Mouse (Mus musculus): ENCODE data around the gene Arl16. TPM values are rescaled to one million over a fixed set of nuclear protein-coding genes. Genes with fewer than 3 reads are reported as not detected.

Arl16 gene
- total and polyA plus RNA-seq, 2 experiments from 2014 or later: 25.1 to 48.3 TPM

- ATAC-seq (ENCODE audit: insufficient read depth, low read depth) (peak; percentile 92), DNase-seq (ENCODE audit: low spot score) (peak; percentile 93)
- no peak for TF ChIP-seq CTCF (IDR thresholded peaks at IDR 0.05; ENCODE audit: low read depth)
- TF ChIP-seq EP300 (IDR thresholded peaks at IDR 0.05; ENCODE audit: low read depth): no peak
- Histone ChIP-seq H3K9ac (replicated peaks; ENCODE audit: low read depth, low read length) (peak within 1 kb of the TSS; percentile 73), H3K27ac (ENCODE audit: low read depth) (peak within 1 kb of the TSS; percentile 88), H3K4me3 (ENCODE audit: low read depth, low read length) (peak within 1 kb of the TSS; percentile 81), H3K27me3 (ENCODE audit: control insufficient read depth, insufficient read depth, low read length) (no peaks in the 10 kb centered on the region), H3K4me1 (ENCODE audit: control insufficient read depth, insufficient read depth) (peaks cover 7% of the 10 kb centered on the region), H3K36me3 (replicated peaks; ENCODE audit: control insufficient read depth, insufficient read depth, low read length) (peaks cover 22% of the 10 kb centered on the region), H3K9me3 (replicated peaks; ENCODE audit: control insufficient read depth, low read length) (no peaks in the 10 kb centered on the region), H3K4me2 (ENCODE audit: low read depth, low read length) (peak within 1 kb of the TSS; percentile 97)
- 4% methylated on average over 62 of the region's 62 CpGs for WGBS
Observed at GRCm38 (mm10) chr11:120457772-120458751, 9.3 kb downstream of the Arl16 start, which contains the start of the genes Oxld1 and Ccdc137. TSS of gene Oxld1 (minus strand) at chr11:120458068. TSS of gene Ccdc137 (plus strand) at chr11:120458115.

GRCm38 (mm10) chr11:120457370-120457769, 10.0 kb downstream of the Arl16 start:
- Histone ChIP-seq H3K4me3 (ENCODE audit: low read depth, low read length) (peak overlapping the region; percentile 81), H3K9ac (replicated peaks; ENCODE audit: low read depth, low read length) (peak overlapping the region; percentile 73), H3K27ac (ENCODE audit: low read depth) (peak overlapping the region; percentile 88), H3K27me3 (ENCODE audit: control insufficient read depth, insufficient read depth, low read length) (no peaks in the 10 kb centered on the region), H3K4me2 (ENCODE audit: low read depth, low read length) (peak overlapping the region; percentile 97), H3K9me3 (replicated peaks; ENCODE audit: control insufficient read depth, low read length) (no peaks in the 10 kb centered on the region), H3K4me1 (ENCODE audit: control insufficient read depth, insufficient read depth) (peaks cover 7% of the 10 kb centered on the region), H3K36me3 (replicated peaks; ENCODE audit: control insufficient read depth, insufficient read depth, low read length) (peaks cover 17% of the 10 kb centered on the region)
- DNase-seq (ENCODE audit: low spot score) (peak; percentile 37), ATAC-seq (ENCODE audit: insufficient read depth, low read depth) (0 out of 2 replicates have a peak, but pooled peaks have one; percentile 7)
- 14% methylated on average over 14 of the region's 14 CpGs for WGBS
- TF ChIP-seq CTCF (IDR thresholded peaks at IDR 0.05; ENCODE audit: low read depth) (no peak), EP300 (IDR thresholded peaks at IDR 0.05; ENCODE audit: low read depth) (no peak)

GRCm38 (mm10) chr11:120455413-120455812, 12.0 kb downstream of the Arl16 start:
- TF ChIP-seq EP300 (IDR thresholded peaks at IDR 0.05; ENCODE audit: low read depth): no peak
- no peak for TF ChIP-seq CTCF (IDR thresholded peaks at IDR 0.05; ENCODE audit: low read depth)
- 93% methylated on average over 7 of the region's 7 CpGs for WGBS
- Histone ChIP-seq H3K9me3 (replicated peaks; ENCODE audit: control insufficient read depth, low read length) (no peaks in the 10 kb centered on the region), H3K36me3 (replicated peaks; ENCODE audit: control insufficient read depth, insufficient read depth, low read length) (no peaks in the 10 kb centered on the region), H3K27ac (ENCODE audit: low read depth) (no peak overlapping the region), H3K4me3 (ENCODE audit: low read depth, low read length) (no peak overlapping the region), H3K27me3 (ENCODE audit: control insufficient read depth, insufficient read depth, low read length) (no peaks in the 10 kb centered on the region), H3K4me1 (ENCODE audit: control insufficient read depth, insufficient read depth) (peaks cover 7% of the 10 kb centered on the region), H3K4me2 (ENCODE audit: low read depth, low read length) (no peak overlapping the region), H3K9ac (replicated peaks; ENCODE audit: low read depth, low read length) (no peak overlapping the region)
- ATAC-seq (ENCODE audit: insufficient read depth, low read depth): no peak
- no peak for DNase-seq (ENCODE audit: low spot score)

- Histone ChIP-seq H3K4me2 (ENCODE audit: low read depth, low read length) (no peak overlapping the region), H3K4me3 (ENCODE audit: low read depth, low read length) (no peak overlapping the region), H3K4me1 (ENCODE audit: control insufficient read depth, insufficient read depth) (peaks cover 7% of the 10 kb centered on the region), H3K9me3 (replicated peaks; ENCODE audit: control insufficient read depth, low read length) (no peaks in the 10 kb centered on the region), H3K27me3 (ENCODE audit: control insufficient read depth, insufficient read depth, low read length) (no peaks in the 10 kb centered on the region), H3K9ac (replicated peaks; ENCODE audit: low read depth, low read length) (no peak overlapping the region), H3K36me3 (replicated peaks; ENCODE audit: control insufficient read depth, insufficient read depth, low read length) (no peaks in the 10 kb centered on the region), H3K27ac (ENCODE audit: low read depth) (no peak overlapping the region)
- 88% methylated on average over 4 of the region's 4 CpGs for WGBS
- DNase-seq (ENCODE audit: low spot score) (no peak), ATAC-seq (ENCODE audit: insufficient read depth, low read depth) (no peak)
- TF ChIP-seq CTCF (IDR thresholded peaks at IDR 0.05; ENCODE audit: low read depth): no peak
- no peak for TF ChIP-seq EP300 (IDR thresholded peaks at IDR 0.05; ENCODE audit: low read depth)
Observed at GRCm38 (mm10) chr11:120454965-120455364, 12.4 kb downstream of the Arl16 start.

- no peak for TF ChIP-seq CTCF (IDR thresholded peaks at IDR 0.05; ENCODE audit: low read depth)
- TF ChIP-seq EP300 (IDR thresholded peaks at IDR 0.05; ENCODE audit: low read depth): no peak
Observed at GRCm38 (mm10) chr11:120453306-120453705, 14.1 kb downstream of the Arl16 start, which contains the start of gene Pde6g. TSS of gene Pde6g (minus strand) at chr11:120453500.

More at GRCm38 (mm10) chr11:120453306-120453705, 14.1 kb downstream of the Arl16 start, which contains the start of gene Pde6g:
- no peaks in the 10 kb centered on the region for H3K27me3 ChIP-seq (ENCODE audit: control insufficient read depth, insufficient read depth, low read length)
- H3K4me1 ChIP-seq (ENCODE audit: control insufficient read depth, insufficient read depth): no peaks in the 10 kb centered on the region; the same call in 1 of the 2 replicates
- no peak within 1 kb of the TSS for H3K27ac ChIP-seq (ENCODE audit: low read depth)
- no peak within 1 kb of the TSS for H3K4me2 ChIP-seq (ENCODE audit: low read depth, low read length)
- no peak for ATAC-seq (ENCODE audit: insufficient read depth, low read depth)
- no peaks in the 10 kb centered on the region for H3K36me3 ChIP-seq (replicated peaks; ENCODE audit: control insufficient read depth, insufficient read depth, low read length)
- no peak for DNase-seq (ENCODE audit: low spot score)
- 83% methylated on average over 4 of the region's 4 CpGs for WGBS
- no peak within 1 kb of the TSS for H3K9ac ChIP-seq (replicated peaks; ENCODE audit: low read depth, low read length)
- H3K4me3 ChIP-seq (ENCODE audit: low read depth, low read length): no peak within 1 kb of the TSS
- H3K9me3 ChIP-seq (replicated peaks; ENCODE audit: control insufficient read depth, low read length): no peaks in the 10 kb centered on the region

All from heart, postnatal 0 days (tissue).